Mouse (Mus musculus): ENCODE measurements around the gene Gal3st2b. TPM values are rescaled to one million over a fixed set of nuclear protein-coding genes. Genes with fewer than 3 reads are reported as not detected.

Gal3st2b gene
- total RNA-seq (2023; ENCODE audit: inconsistent age), result 0.67 to 1.6 TPM (median 0.99 TPM) in 3 of 4 replicates, not detected in the other

GRCm38 (mm10) chr1:93918011-93918410, at the start of gene Gal3st2b:
Gene Gal3st2b, plus strand, starts transcription at chr1:93918311.

GRCm38 (mm10) chr1:93990209-93990608, 72.1 kb downstream of the Gal3st2b start, which contains the start of gene Gal3st2c:
Gene Gal3st2c, plus strand, starts transcription at chr1:93990509.

Other genes starting within 250 kb of the Gal3st2b start
- gene Bok, start 232.7 kb upstream of the Gal3st2b start, total RNA-seq (2023; ENCODE audit: inconsistent age), result not detected in 4 replicates
- 89.7 to 110 TPM (median 95.8 TPM) in 4 replicates for gene Atg4b, start 166.8 kb upstream of the Gal3st2b start, total RNA-seq (2023; ENCODE audit: inconsistent age)
- 18.9 to 23.6 TPM (median 21.0 TPM) in 4 replicates for gene Thap4, start 163.4 kb upstream of the Gal3st2b start, total RNA-seq (2023; ENCODE audit: inconsistent age)
- gene Dtymk, start 116.4 kb upstream of the Gal3st2b start, total RNA-seq (2023; ENCODE audit: inconsistent age), result 58.6 to 70.9 TPM (median 63.4 TPM) in 4 replicates
- 36.8 to 41.5 TPM (median 38.3 TPM) in 4 replicates for gene Ing5, start 114.3 kb upstream of the Gal3st2b start, total RNA-seq (2023; ENCODE audit: inconsistent age)
- 37.4 to 48.8 TPM (median 40.8 TPM) in 4 replicates for gene D2hgdh, start 93.4 kb upstream of the Gal3st2b start, total RNA-seq (2023; ENCODE audit: inconsistent age)
- 0.24 to 2.1 TPM in 2 of 4 replicates, not detected in the others for gene Gal3st2, start 57.0 kb upstream of the Gal3st2b start, total RNA-seq (2023; ENCODE audit: inconsistent age)
- gene Gal3st2c, start 72.2 kb downstream of the Gal3st2b start, total RNA-seq (2023; ENCODE audit: inconsistent age), result 0.06 to 0.24 TPM (median 0.10 TPM) in 3 of 4 replicates, not detected in the other
- gene Neu4, start 102.1 kb downstream of the Gal3st2b start, total RNA-seq (2023; ENCODE audit: inconsistent age), result not detected in 4 replicates
- 0.36 TPM in 1 of 4 replicates, not detected in the others for gene Pdcd1, start 134.2 kb downstream of the Gal3st2b start, total RNA-seq (2023; ENCODE audit: inconsistent age)